Mouse (Mus musculus): ENCODE data around the gene Mon1a.

DNA sequence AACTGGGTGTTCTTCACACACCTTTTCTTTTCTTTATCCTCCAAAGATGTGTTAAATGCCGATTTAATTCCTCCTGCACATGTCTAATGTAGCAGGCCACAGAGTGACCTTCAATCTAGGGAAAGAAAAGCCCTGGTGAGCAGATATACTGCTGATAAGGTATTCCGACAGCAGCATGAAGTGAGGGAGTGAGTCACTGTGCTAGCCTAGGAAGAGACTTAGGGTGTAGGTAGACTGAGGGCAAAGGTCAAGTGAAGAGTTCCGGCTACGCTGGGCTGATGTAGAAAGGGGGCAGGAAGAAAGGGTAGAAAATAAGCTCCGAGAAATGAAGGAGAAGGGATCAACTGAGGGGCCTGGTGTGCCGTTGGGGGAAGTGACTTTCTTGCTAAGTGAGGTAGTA is 2.3 kb downstream of the Mon1a start:
- TF ChIP-seq CHD2 (IDR thresholded peaks at IDR 0.05; ENCODE audit: low read depth, low read length) (no peak), ZC3H11A (IDR thresholded peaks at IDR 0.05; ENCODE audit: borderline replicate concordance, low read depth, low read length) (no peak), HCFC1 (IDR thresholded peaks at IDR 0.05; ENCODE audit: borderline replicate concordance, insufficient read depth, low read length) (no peak), MAFK (IDR thresholded peaks at IDR 0.05; ENCODE audit: insufficient read depth, low read depth, low read length) (no peak), ZNF384 (IDR thresholded peaks at IDR 0.05; ENCODE audit: low read depth, low read length) (no peak)

Data from ES-E14 (cell line).